Mouse (Mus musculus) gonadal fat pad, adult 2 months (tissue): Measurements from ENCODE around the gene Gm5142. TPM values are rescaled to one million over a fixed set of nuclear protein-coding genes. Genes with fewer than 3 reads are reported as not detected.

ENCODE experiments used
- DNase-seq: peaks from one replicate; pipeline ENCODE4 v3.0.0-alpha.2; 2012; ENCODE audit warnings: low read depth
- polyA plus RNA-seq: library from polyadenylated mRNA; depleted of rRNA; stranded (reverse); fragments of >200 nt; gene quantifications from 2 replicates; pipeline ENCODE4 v1.2.3, GENCODE M21; 2012; rRNA removed

Gm5142 gene
- polyA plus RNA-seq: 0.90 and 2.2 TPM in 2 replicates

- DNase-seq: no peak
These were observed at the start of gene Gm5142 for GRCm38 (mm10) chr14:59178649-59179048. TSS of gene Gm5142 (minus strand) at chr14:59178749.

- DNase-seq: no peak
These were observed 47.7 kb upstream of the Gm5142 start for GRCm38 (mm10) chr14:59226240-59226639.

- no peak for DNase-seq
These were observed 40.7 kb upstream of the Gm5142 start for GRCm38 (mm10) chr14:59219241-59219640.

GRCm38 (mm10) chr14:59209816-59210215, 31.3 kb upstream of the Gm5142 start:
- no peak for DNase-seq

GRCm38 (mm10) chr14:59209003-59209402, 30.5 kb upstream of the Gm5142 start:
- DNase-seq: no peak

GRCm38 (mm10) chr14:59205976-59206583, 27.5 kb upstream of the Gm5142 start:
- no peak for DNase-seq

GRCm38 (mm10) chr14:59205461-59205860, 26.9 kb upstream of the Gm5142 start:
- no peak for DNase-seq

- DNase-seq: no peak
These were observed 23.2 kb upstream of the Gm5142 start for GRCm38 (mm10) chr14:59201604-59202215.

- no peak for DNase-seq
These were observed 22.4 kb upstream of the Gm5142 start, which contains the start of gene Rcbtb1 for GRCm38 (mm10) chr14:59200711-59201603. TSS of gene Rcbtb1 (plus strand) at chr14:59201209.

GRCm38 (mm10) chr14:59186121-59186520, 7.6 kb upstream of the Gm5142 start:
- no peak for DNase-seq

- DNase-seq: no peak
These were observed 7.0 kb upstream of the Gm5142 start for GRCm38 (mm10) chr14:59185514-59185913.

GRCm38 (mm10) chr14:59182732-59183131, 4.2 kb upstream of the Gm5142 start:
- DNase-seq: no peak

- DNase-seq: no peak
These were observed 21.4 kb downstream of the Gm5142 start for GRCm38 (mm10) chr14:59157016-59157698.

GRCm38 (mm10) chr14:59155589-59155988, 23.0 kb downstream of the Gm5142 start:
- DNase-seq: no peak

GRCm38 (mm10) chr14:59142793-59143192, 35.8 kb downstream of the Gm5142 start, which contains the start of gene 1700129C05Rik:
TSS of gene 1700129C05Rik (minus strand) at chr14:59142893.
- no peak for DNase-seq

GRCm38 (mm10) chr14:59114281-59114680, 64.3 kb downstream of the Gm5142 start:
- no peak for DNase-seq

Other genes with a start within 250 kb of the Gm5142 start
- gene 1700129C05Rik, start 35.9 kb downstream of the Gm5142 start, polyA plus RNA-seq: 0.61 and 1.7 TPM in 2 replicates
- gene Rcbtb1, start 22.5 kb upstream of the Gm5142 start, polyA plus RNA-seq: 21.8 and 29.0 TPM in 2 replicates
- not detected in 2 replicates for gene Gm6904, start 81.5 kb upstream of the Gm5142 start, polyA plus RNA-seq
- gene Phf11a, start 118.8 kb upstream of the Gm5142 start, polyA plus RNA-seq: 0.34 and 0.62 TPM in 2 replicates
- 0.55 and 0.70 TPM in 2 replicates for gene Phf11b, start 162.6 kb upstream of the Gm5142 start, polyA plus RNA-seq
- gene Phf11d, start 186.7 kb upstream of the Gm5142 start, polyA plus RNA-seq: 4.2 and 7.1 TPM in 2 replicates
- 0.34 and 0.48 TPM in 2 replicates for gene Phf11c, start 216.6 kb upstream of the Gm5142 start, polyA plus RNA-seq